Mouse (Mus musculus) liver, postnatal 0 days (tissue): Measurements from ENCODE around the gene Tradd.

Source experiments
- CTCF ChIP-seq: sonication (generic); IDR thresholded peaks from 2 replicates; pipeline ENCODE4 v1.5.1; 2016; ENCODE audit warnings: antibody characterized with exemption, low read depth
- EP300 ChIP-seq: IDR thresholded peaks from 2 replicates; pipeline ENCODE4 v1.6.1; 2016; ENCODE audit warnings: antibody characterized with exemption, low read depth, mild to moderate bottlenecking

GRCm38 (mm10) chr8:105254152-105254965 is 10.1 kb downstream of the Tradd start:
- TF ChIP-seq CTCF (peak; percentile 91), EP300 (no peak)
